Mouse (Mus musculus) ES-Bruce4 (cell line): Measurements from ENCODE around the gene Exph5.

Source experiments
- CTCF ChIP-seq: IDR thresholded peaks from one replicate; pipeline ENCODE4 v1.8.1; 2011; ENCODE audit warnings: low read depth, low read length
- EP300 ChIP-seq: IDR thresholded peaks from 2 replicates; pipeline ENCODE4 v1.6.1; 2011; ENCODE audit warnings: low read depth, low read length; ENCODE audit not compliant: insufficient read depth
- POLR2A ChIP-seq: IDR thresholded peaks from one replicate; pipeline ENCODE4 v1.8.1; 2011; ENCODE audit warnings: low read length; ENCODE audit not compliant: insufficient read depth

DNA sequence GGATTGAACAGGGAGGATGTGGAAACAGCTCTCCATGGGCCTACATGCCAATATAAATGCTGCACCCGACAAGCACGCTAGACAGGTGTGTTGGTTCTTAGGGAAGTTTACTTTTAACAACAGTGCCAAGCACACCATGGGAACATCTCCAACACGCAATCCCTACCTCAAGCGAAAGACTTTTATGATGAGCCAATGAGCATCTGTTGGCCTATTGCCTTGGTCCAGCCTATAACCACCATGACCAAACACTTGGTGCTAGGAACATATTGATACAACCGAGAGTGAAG, 32.1 kb upstream of the Exph5 start:
- no peak for TF ChIP-seq POLR2A
- no peak for TF ChIP-seq CTCF
- no peak for TF ChIP-seq EP300
